Mouse (Mus musculus) kidney, embryonic 15.5 days (tissue): Measurements from ENCODE around the gene Xpo6. TPM values are rescaled to one million over a fixed set of nuclear protein-coding genes. Genes with fewer than 3 reads are reported as not detected.

Experiments
- ATAC-seq: fragments of 200-750 bp; cut with Nextera tagmentation; replicated peaks from 2 replicates; pipeline ENCODE4 v1.8.0; 2017; ENCODE audit warnings: moderate TSS enrichment; ENCODE audit not compliant: low FRiP score
- H3K27ac ChIP-seq: fragments of 300-500 bp; sonication (generic); 2 replicates; pipeline ENCODE4 v1.5.1; 2015; ENCODE audit warnings: mild to moderate bottlenecking, inconsistent platforms
- H3K27me3 ChIP-seq: fragments of 300-500 bp; sonication (generic); 2 replicates; pipeline ENCODE4 v1.6.1; 2015; ENCODE audit warnings: inconsistent platforms
- H3K36me3 ChIP-seq: fragments of 300-500 bp; sonication (generic); 2 replicates; pipeline ENCODE4 v1.6.1; 2015; ENCODE audit warnings: inconsistent platforms
- H3K4me1 ChIP-seq: fragments of 300-500 bp; sonication (generic); 2 replicates; pipeline ENCODE4 v1.6.1; 2015; ENCODE audit warnings: inconsistent platforms
- H3K4me2 ChIP-seq: fragments of 300-500 bp; sonication (generic); 2 replicates; pipeline ENCODE4 v1.6.1; 2015; ENCODE audit warnings: moderate library complexity, mild to moderate bottlenecking, inconsistent platforms
- H3K4me3 ChIP-seq: fragments of 300-500 bp; sonication (generic); replicated peaks from 2 replicates; pipeline ENCODE4 v1.5.1; 2015; ENCODE audit warnings: mild to moderate bottlenecking, inconsistent platforms
- H3K9ac ChIP-seq: fragments of 300-500 bp; sonication (generic); 2 replicates; pipeline ENCODE4 v1.6.1; 2015; ENCODE audit warnings: mild to moderate bottlenecking, inconsistent platforms
- H3K9me3 ChIP-seq: fragments of 300-500 bp; sonication (generic); replicated peaks from 2 replicates; pipeline ENCODE4 v1.6.1; 2016; ENCODE audit warnings: inconsistent platforms
- WGBS: fragments of 180-500 bp; shearing (Covaris S2); methylation state at CpG from one replicate; pipeline ENCODE4 v1.1.7; 2015; ENCODE audit warnings: mixed read lengths; 5-methylcytosine and 5-hydroxymethylcytosine counted together
- polyA plus RNA-seq: library from polyadenylated mRNA; unstranded; fragments of >200 nt; fragmentation: Nextera tagmentation; extraction: Ambion mirVana; gene quantifications from 2 replicates; pipeline ENCODE4 v1.2.1, GENCODE M21; 2015

The Xpo6 gene
- polyA plus RNA-seq, 1 experiment from 2014 or later, result 54.7 TPM

DNA sequence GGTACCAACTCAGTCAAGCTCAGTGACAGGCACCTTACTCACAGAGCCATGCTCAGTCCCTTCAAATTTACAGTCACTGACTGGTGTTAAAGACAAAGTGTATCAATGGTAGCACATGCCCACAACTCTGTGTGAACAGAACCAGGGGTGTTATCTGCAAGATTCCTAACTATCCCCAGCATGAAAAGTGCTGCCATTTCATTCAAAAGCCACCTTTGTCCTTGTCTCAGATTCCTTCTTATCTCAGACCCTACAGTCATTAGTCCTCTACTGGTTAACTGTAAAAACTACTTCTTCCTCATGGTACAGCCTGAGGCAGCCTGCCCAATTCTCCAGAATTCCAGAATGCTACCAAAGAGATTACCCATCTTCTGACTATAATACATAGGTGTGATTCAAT lies 14.3 kb downstream of the Xpo6 start:
- Histone ChIP-seq H3K4me2 (no peak overlapping the region), H3K36me3 (peaks cover 6% of the 10 kb centered on the region; the same call in 1 of the 2 replicates), H3K4me1 (peaks cover 13% of the 10 kb centered on the region), H3K27ac (no peak overlapping the region), H3K27me3 (no peaks in the 10 kb centered on the region), H3K4me3 (no peak overlapping the region), H3K9me3 (no peaks in the 10 kb centered on the region), H3K9ac (no peak overlapping the region)
- no peak for ATAC-seq

DNA sequence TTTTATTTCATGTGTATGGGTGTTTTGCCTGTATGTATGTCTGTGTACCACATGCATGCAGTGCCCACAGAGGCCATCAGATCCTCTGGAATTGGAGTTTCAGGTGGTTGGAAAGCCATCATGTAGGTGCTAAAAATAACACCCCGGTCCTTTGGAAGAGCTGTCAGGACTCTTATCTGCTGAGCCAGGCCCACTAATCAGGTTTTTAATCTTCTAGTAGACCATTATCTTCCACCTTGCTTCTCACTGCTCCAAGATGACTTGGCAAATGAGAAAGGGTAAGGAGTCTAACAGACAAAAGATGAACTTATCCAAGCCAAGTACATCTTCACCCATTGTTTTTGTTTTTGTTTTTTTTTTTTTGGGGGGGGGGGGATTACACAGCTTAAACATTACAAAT lies 16.7 kb downstream of the Xpo6 start:
- Histone ChIP-seq H3K9me3 (no peaks in the 10 kb centered on the region), H3K4me3 (no peak overlapping the region), H3K9ac (no peak overlapping the region), H3K4me2 (no peak overlapping the region), H3K27me3 (no peaks in the 10 kb centered on the region), H3K36me3 (no peaks in the 10 kb centered on the region), H3K4me1 (peaks cover 23% of the 10 kb centered on the region), H3K27ac (no peak overlapping the region)
- ATAC-seq, result no peak
- WGBS, result 63% methylated on average over 1 of the region's 1 CpGs

DNA sequence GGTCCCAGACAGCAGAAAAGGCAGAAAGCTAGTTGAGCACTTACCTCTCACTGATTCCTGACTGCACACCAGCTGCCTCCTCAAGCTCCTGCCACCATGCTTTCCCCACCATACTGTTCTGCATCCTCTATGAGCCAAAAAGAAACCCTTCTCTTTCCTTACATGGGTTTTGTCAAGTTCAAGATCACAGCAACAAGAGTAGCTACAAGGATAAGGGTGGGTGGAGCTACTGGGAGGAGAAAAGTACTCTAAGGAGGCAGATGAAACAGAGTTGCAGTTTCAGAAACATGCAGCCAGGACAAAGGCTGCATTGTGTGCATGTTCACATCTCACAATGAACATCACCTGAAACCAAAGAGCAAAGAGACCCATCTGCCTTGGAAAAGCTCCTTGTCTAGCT lies 18.8 kb downstream of the Xpo6 start:
- H3K9ac ChIP-seq, result no peak overlapping the region
- no peaks in the 10 kb centered on the region for H3K9me3 ChIP-seq
- H3K27me3 ChIP-seq, result no peaks in the 10 kb centered on the region
- H3K27ac ChIP-seq, result peak overlapping the region; percentile 32; the same call in 1 of the 2 replicates
- no peak overlapping the region for H3K4me3 ChIP-seq
- peaks cover 23% of the 10 kb centered on the region for H3K4me1 ChIP-seq
- no peak overlapping the region for H3K4me2 ChIP-seq
- ATAC-seq, result no peak
- H3K36me3 ChIP-seq, result no peaks in the 10 kb centered on the region

DNA sequence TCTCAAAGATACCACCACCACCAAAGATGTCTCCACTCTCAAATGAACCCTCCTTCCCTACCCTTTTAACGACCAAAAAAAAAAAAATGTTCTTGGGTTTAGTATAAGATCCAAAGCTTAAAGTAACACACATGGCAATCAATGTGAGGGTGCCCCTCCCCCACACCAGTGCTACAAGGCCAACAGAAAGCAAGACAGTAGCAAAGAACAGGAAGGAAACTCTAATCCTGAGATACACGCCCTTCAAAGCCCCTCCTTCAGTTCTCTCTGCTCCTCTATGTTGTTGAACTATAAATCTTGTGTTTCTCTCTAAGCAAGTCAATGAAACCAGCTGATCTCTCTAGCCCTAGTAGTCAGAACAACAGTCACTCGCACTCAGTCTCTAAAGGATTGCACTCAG lies 19.3 kb downstream of the Xpo6 start:
- no peak overlapping the region for H3K4me2 ChIP-seq
- H3K9ac ChIP-seq, result no peak overlapping the region
- peak overlapping the region; percentile 32; the same call in 1 of the 2 replicates for H3K27ac ChIP-seq
- peaks cover 23% of the 10 kb centered on the region for H3K4me1 ChIP-seq
- H3K9me3 ChIP-seq, result no peaks in the 10 kb centered on the region
- 33% methylated on average over 3 of the region's 3 CpGs for WGBS
- ATAC-seq, result no peak
- no peaks in the 10 kb centered on the region for H3K36me3 ChIP-seq
- H3K4me3 ChIP-seq, result no peak overlapping the region
- H3K27me3 ChIP-seq, result no peaks in the 10 kb centered on the region

DNA sequence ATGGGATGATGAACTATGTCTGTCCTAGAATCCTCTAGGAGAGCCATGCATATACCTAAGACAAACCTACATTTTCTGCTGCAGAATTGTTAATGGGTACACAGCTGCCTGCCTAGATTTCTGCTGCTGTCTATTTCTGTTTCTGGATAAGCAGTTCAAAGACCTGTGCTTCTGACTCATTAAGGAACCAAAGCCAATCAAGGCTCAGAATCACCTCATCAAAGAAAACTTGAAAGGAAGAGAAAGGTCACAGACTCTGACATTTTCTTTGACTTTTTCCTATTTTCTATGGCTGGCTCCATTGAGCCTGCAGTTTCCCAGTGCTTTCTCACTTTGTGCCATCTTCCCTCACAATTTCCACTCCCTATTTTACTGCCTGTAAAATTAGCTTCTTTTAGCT lies 21.5 kb downstream of the Xpo6 start:
- Histone ChIP-seq H3K9ac (no peak overlapping the region), H3K27me3 (no peaks in the 10 kb centered on the region), H3K4me1 (peaks cover 30% of the 10 kb centered on the region), H3K4me2 (no peak overlapping the region), H3K9me3 (no peaks in the 10 kb centered on the region), H3K36me3 (peaks cover 2% of the 10 kb centered on the region; the same call in 1 of the 2 replicates), H3K4me3 (no peak overlapping the region), H3K27ac (no peak overlapping the region)
- no peak for ATAC-seq

DNA sequence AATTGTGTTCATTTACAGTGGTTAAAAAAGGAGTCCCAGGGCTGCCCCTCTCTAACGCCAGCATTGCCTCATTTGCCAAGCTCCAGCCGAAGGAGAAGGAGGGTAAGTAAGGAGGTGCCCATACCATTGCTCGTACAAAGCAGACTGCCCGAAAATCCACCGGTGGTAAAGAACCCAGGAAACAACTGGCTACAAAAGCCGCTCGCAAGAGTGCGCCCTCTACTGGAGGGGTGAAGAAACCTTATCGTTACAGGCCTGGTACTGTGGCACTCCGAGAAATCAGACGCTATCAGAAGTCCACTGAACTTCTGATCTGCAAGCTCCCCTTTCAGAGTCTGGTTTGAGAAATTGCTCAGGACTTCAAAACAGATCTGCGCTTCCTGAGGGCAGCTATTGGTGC lies 24.3 kb downstream of the Xpo6 start:
- no peaks in the 10 kb centered on the region for H3K9me3 ChIP-seq
- H3K4me3 ChIP-seq, result no peak overlapping the region
- H3K27me3 ChIP-seq, result no peaks in the 10 kb centered on the region
- no peak overlapping the region for H3K27ac ChIP-seq
- no peak overlapping the region for H3K4me2 ChIP-seq
- peaks cover 18% of the 10 kb centered on the region for H3K4me1 ChIP-seq
- WGBS, result 97% methylated on average over 12 of the region's 12 CpGs
- no peak overlapping the region for H3K9ac ChIP-seq
- peaks cover 25% of the 10 kb centered on the region for H3K36me3 ChIP-seq
- ATAC-seq, result no peak

DNA sequence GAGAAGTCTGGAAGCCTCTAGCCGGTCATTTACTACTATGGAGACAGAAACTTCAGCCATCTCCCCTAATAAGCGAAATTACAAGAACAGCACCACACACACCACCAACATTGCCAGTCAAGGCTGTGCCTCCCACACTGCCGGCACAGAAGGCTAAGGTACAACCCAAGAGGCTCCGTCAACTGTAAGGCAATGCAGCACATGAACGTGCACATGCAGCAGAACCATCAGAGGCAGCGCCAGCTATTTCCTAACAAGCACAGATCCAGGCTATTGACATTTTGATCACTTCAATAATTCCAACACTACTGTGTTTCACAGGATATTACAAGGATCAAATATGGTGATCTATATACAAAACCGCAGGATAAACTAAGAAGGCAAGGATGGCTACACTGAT lies 24.8 kb downstream of the Xpo6 start:
- Histone ChIP-seq H3K27me3 (no peaks in the 10 kb centered on the region), H3K9me3 (no peaks in the 10 kb centered on the region), H3K4me1 (0 out of 2 replicates have a peak, but pooled peaks cover 14% of the 10 kb centered on the region), H3K27ac (no peak overlapping the region), H3K9ac (no peak overlapping the region), H3K36me3 (peaks cover 31% of the 10 kb centered on the region), H3K4me2 (no peak overlapping the region), H3K4me3 (no peak overlapping the region)
- no peak for ATAC-seq
- 84% methylated on average over 7 of the region's 7 CpGs for WGBS

DNA sequence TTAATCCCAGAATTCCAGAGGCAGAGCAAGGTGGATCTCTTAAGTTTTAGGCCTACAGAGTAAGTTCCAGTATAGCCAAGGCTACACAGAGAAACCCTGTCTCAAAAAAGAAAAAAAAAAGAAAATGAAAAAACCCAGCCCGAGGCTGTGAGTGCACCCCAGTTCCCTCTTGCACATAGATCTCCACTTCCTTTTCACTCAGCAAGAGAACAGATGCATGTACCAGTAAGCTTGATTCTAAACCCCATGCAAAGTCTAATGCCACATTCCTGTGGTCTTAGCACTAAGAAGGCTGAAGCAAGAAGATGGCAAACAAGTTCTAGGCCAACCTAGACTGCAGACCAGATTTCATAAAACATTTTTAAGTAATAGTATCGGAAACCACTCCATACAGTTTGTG lies 25.4 kb downstream of the Xpo6 start:
- no peak overlapping the region for H3K4me3 ChIP-seq
- 89% methylated on average over 2 of the region's 2 CpGs for WGBS
- no peak overlapping the region for H3K9ac ChIP-seq
- no peak for ATAC-seq
- peaks cover 33% of the 10 kb centered on the region for H3K36me3 ChIP-seq
- no peaks in the 10 kb centered on the region for H3K9me3 ChIP-seq
- no peaks in the 10 kb centered on the region for H3K27me3 ChIP-seq
- no peak overlapping the region for H3K27ac ChIP-seq
- 0 out of 2 replicates have a peak, but pooled peaks cover 14% of the 10 kb centered on the region for H3K4me1 ChIP-seq
- H3K4me2 ChIP-seq, result no peak overlapping the region

DNA sequence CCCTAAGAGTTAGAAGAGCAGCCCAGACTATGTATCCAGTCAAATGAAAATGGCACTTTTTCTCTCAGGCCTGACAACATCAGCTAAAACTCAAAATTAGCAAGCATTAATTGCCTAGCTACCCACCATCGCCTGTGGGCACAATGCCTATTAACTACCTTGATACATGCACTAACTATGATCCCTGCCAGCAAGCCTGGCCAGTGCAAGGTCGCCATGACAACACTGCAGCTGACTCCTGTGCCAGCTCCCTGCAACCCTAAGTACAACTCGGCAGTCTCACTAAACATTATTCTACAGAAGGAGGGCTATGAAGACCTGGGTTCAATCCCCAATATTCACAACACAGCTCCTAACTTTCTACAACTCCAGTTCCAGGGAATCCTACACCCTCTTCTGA lies 28.3 kb downstream of the Xpo6 start:
- WGBS, result 78% methylated on average over 3 of the region's 3 CpGs
- no peaks in the 10 kb centered on the region for H3K9me3 ChIP-seq
- no peak overlapping the region for H3K27ac ChIP-seq
- H3K4me3 ChIP-seq, result no peak overlapping the region
- H3K36me3 ChIP-seq, result peaks cover 50% of the 10 kb centered on the region
- H3K9ac ChIP-seq, result no peak overlapping the region
- no peaks in the 10 kb centered on the region for H3K27me3 ChIP-seq
- 0 out of 2 replicates have a peak, but pooled peaks cover 9% of the 10 kb centered on the region for H3K4me1 ChIP-seq
- H3K4me2 ChIP-seq, result no peak overlapping the region
- no peak for ATAC-seq

DNA sequence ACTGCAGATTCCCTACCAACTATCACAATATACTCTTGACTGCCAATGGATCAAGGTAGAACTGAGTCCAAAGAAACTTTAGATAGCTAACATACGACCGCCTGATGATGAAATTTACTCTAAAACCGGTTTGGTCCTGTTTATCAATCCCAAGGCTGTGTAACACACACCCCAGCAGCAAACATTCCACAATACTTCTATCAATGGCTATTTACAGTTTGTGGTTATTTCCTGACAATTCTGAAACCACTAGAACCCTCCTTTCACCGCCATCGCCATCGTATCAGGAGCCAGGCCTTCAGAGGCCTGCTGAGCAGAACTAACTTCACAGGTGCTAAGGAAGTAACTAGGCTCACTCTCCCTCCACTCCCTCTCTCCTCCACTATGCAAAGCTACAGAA lies 31.7 kb downstream of the Xpo6 start:
- no peak overlapping the region for H3K4me2 ChIP-seq
- no peak for ATAC-seq
- 86% methylated on average over 6 of the region's 6 CpGs for WGBS
- peaks cover 72% of the 10 kb centered on the region for H3K36me3 ChIP-seq
- H3K27me3 ChIP-seq, result no peaks in the 10 kb centered on the region
- H3K4me3 ChIP-seq, result no peak overlapping the region
- 0 out of 2 replicates have a peak, but pooled peaks cover 2% of the 10 kb centered on the region for H3K4me1 ChIP-seq
- no peaks in the 10 kb centered on the region for H3K9me3 ChIP-seq
- H3K9ac ChIP-seq, result no peak overlapping the region
- H3K27ac ChIP-seq, result no peak overlapping the region

DNA sequence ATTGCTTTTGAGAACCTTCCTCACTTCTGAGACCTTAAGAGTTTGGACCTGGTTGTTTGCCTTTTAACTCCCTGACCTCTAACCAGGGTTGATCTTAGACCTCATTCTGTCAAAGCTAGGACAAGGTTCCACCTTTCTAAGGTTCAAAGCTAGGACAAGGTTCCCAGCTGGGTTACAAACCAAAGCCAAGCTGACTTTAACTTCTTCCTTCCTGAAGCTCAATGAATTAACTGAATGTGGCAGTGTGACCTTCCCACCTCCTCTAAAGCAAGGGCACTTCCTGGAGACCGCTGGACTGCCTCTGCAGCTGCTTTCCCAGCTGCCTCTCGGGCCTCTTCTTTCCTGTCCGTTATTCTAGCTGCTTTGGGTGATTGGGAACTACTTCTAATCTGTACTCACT lies 32.9 kb downstream of the Xpo6 start:
- no peaks in the 10 kb centered on the region for H3K9me3 ChIP-seq
- 26% methylated on average over 3 of the region's 3 CpGs for WGBS
- no peak for ATAC-seq
- H3K27me3 ChIP-seq, result no peaks in the 10 kb centered on the region
- H3K36me3 ChIP-seq, result peaks cover 70% of the 10 kb centered on the region
- H3K4me2 ChIP-seq, result no peak overlapping the region
- 0 out of 2 replicates have a peak, but pooled peaks cover 2% of the 10 kb centered on the region for H3K4me1 ChIP-seq
- H3K4me3 ChIP-seq, result no peak overlapping the region
- no peak overlapping the region for H3K27ac ChIP-seq
- H3K9ac ChIP-seq, result no peak overlapping the region

DNA sequence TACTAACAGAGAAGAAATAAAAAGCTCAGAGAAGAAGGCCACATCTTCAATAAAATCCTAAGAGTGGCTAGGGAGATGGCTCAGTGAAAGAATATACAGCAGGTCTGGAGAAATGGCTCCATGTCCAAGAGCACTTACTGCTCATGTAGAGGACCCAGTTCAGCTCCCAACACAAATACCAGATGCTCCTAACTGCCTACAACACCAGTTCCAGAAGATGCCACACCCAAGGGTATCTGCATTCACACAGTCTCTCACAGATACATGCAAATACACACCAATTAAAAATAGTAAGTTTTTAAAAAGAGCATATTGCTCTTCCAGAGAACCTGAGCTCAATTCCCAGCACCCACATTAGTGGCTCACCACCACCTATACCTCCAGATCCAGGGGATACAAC lies 33.7 kb downstream of the Xpo6 start:
- Histone ChIP-seq H3K27me3 (no peaks in the 10 kb centered on the region), H3K4me1 (0 out of 2 replicates have a peak, but pooled peaks cover 2% of the 10 kb centered on the region), H3K9me3 (no peaks in the 10 kb centered on the region), H3K27ac (no peak overlapping the region), H3K4me3 (no peak overlapping the region), H3K9ac (no peak overlapping the region), H3K4me2 (no peak overlapping the region), H3K36me3 (peaks cover 66% of the 10 kb centered on the region)
- no peak for ATAC-seq

DNA sequence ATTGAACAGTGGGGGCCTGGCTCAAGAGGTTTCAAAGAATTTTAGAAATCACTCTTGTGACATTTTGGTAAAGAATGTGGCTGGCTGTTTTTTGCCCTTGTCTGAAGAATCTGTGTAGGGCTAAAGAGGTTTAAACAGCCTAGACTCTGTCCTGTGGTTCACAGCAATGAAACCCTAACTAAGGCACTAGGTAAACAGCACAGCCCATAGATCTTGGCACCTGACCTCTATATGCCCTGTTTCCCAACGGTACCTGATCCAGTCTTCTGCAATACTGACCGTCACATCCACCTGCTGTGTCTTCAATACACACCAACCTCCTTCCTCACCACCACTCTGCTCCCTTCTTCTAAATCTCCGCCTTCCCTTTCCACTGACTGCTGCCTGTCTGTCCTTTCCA lies 42.1 kb downstream of the Xpo6 start:
- Histone ChIP-seq H3K27me3 (no peaks in the 10 kb centered on the region), H3K9ac (no peak overlapping the region), H3K27ac (no peak overlapping the region), H3K4me2 (no peak overlapping the region), H3K36me3 (peaks cover 70% of the 10 kb centered on the region), H3K4me1 (peaks cover 10% of the 10 kb centered on the region; the same call in 1 of the 2 replicates), H3K9me3 (no peaks in the 10 kb centered on the region), H3K4me3 (no peak overlapping the region)
- WGBS, result 95% methylated on average over 3 of the region's 3 CpGs
- ATAC-seq, result no peak
